Mouse (Mus musculus): ENCODE data around the gene Lamp1.

The Lamp1 gene

DNA sequence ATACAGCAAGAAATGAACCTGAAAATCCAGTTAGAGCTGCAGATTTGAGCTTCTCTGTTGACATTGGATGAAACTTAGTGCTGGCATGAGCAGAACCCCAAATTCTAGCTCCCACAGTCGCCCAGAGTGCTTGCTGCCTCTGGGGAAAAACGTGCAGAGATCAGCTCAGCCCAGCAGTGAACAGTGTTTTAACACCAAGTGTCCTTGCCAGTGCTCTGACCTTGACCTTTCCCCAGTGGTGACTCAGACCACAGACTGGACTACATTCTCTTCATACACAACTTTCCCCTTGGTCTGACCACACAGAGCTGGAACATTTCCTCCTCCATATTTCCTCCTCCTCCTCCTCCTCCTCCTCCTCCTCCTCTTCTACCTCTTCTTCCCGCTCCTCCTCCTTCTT lies 43.1 kb downstream of the Lamp1 start:
- no peak for DNase-seq

- DNase-seq: no peak
These were observed 43.8 kb downstream of the Lamp1 start for GRCm38 (mm10) chr8:13202806-13203205.

GRCm38 (mm10) chr8:13203472-13203871 lies 44.5 kb downstream of the Lamp1 start:
- no peak for DNase-seq

GRCm38 (mm10) chr8:13204371-13205140 lies 45.6 kb downstream of the Lamp1 start:
- DNase-seq: no peak

GRCm38 (mm10) chr8:13205311-13205710 lies 46.4 kb downstream of the Lamp1 start:
- DNase-seq: no peak

DNA sequence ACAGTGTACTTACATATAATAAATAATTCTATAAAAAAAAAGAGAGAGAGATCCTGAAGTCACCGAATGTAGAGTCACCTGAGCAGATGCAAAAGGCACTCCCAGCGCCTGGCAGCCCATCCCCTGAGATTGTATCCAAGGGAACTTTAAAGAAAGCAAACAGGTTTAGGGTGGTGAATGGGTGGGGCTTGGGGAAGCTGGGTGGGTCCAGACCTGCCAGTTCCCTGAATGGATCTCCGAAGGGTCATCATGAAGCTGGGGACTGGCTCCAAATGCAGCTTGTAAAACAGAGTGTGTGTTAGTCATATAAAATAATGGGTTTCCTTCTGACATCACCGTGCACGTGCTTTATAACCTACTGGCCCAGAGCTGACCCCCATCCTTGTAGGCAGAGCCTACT lies 47.3 kb downstream of the Lamp1 start:
- no peak for DNase-seq

DNA sequence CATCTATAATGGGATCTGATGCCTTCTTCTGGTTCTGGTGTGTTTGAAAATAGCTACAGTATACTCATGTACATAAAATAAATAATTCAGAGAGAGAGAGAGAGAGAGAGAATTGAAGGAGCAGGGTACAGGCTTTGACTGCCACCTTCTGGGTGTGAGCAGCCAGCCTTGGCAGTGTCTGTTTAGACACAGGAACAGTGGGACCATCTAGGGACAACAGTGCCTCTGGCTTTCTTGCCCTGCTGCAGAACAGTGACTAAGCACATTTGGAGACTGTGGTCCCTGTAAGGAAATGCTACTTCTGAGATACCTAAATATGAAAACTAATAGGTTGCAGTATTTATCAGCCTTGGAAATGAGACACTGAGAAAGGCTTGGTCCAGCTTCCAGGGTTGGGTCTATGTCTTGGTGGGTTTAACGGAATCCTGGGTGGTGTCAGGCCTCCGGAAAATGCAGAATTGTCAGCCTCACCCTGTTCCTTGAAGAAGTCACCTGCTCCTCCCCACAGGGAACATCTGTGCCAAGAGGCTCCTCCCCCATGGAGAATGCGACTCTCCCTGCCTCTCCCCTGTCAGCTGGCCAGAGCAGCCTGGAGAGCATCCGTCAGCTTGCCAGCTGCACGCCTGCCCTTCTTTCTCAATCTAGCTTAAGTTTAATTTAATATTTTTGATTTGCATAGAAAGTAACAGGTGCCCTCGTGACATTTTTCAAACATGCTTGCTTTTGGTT lies 49.8 kb downstream of the Lamp1 start:
- DNase-seq: no peak

DNA sequence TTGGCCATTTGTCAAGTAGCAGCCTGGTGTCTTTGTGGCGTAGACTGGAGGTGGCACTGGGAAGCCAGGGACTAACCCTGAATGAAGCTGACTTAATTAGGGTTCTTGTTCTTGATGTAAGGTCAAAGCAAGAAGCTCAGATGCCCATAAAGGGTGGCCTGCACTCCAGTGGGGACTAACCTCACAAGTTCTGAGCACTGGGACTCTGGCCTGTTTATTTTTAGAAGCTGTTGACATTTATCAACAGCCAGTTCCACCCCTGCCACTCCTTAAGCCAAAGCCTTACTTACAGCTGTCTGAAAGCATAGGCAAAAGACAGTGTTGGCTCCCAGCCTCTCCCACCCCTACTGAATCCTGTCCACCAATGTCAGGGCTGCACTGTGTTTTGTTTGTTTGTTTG lies 50.8 kb downstream of the Lamp1 start:
- DNase-seq: no peak

- DNase-seq: peak; percentile 61
These were observed 54.7 kb downstream of the Lamp1 start for GRCm38 (mm10) chr8:13213479-13214268.

- DNase-seq: no peak
These were observed 57.4 kb downstream of the Lamp1 start for GRCm38 (mm10) chr8:13216386-13216785.

DNA sequence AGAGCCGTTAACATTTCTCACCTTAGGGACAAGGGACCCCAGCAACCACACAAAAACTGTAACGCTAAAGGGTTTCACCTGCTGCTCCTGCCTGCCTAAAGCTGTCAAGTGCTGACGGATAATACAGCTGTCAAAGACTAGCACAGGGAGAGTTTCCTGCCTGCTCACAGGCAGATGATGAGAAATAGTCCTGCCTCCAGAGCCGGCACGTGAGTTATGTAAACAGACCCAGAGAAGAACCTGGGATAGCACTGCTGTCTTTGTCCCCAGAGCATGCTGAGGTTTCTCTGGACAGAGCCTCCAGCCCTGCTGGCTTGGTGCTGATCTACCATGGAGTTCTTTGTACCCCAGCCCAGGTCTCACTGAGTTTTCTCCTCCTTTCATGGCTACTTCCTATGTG lies 58.1 kb downstream of the Lamp1 start:
- no peak for DNase-seq

GRCm38 (mm10) chr8:13217986-13218385 lies 59.0 kb downstream of the Lamp1 start:
- no peak for DNase-seq

- no peak for DNase-seq
These were observed 59.5 kb downstream of the Lamp1 start for GRCm38 (mm10) chr8:13218441-13218840.

DNA sequence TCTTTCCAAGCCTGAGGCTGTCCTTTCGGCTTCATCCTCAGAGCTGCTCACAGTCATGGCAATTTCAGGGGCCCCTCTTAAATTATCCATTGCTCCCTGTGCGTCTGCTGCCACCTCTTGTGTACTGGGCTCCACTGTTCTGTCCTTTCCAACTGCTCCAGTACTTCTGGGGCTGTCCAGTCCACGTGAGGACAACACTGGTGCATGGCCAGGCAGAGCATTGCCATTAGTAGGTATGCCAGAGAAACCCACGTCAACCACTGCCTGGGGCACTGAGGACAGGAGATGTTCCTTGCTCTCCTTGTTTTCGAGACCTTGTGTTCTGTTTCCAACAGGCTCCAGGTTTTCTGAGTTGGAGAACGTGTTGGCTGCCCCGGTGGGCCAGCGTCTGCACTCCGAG lies 65.5 kb downstream of the Lamp1 start:
- no peak for DNase-seq
